Mouse (Mus musculus) spleen, adult 2 months (tissue): ENCODE results near the gene Rala. TPM values are rescaled to one million over a fixed set of nuclear protein-coding genes. Genes with fewer than 3 reads are reported as not detected.

Experiments used
- DNase-seq, 2 experiments: peaks; one replicate each; pipeline versions ENCODE4 v3.0.0 to v3.0.0-alpha.2; 2012 to 2021; ENCODE audit warnings: low spot score in 2 of 2, low read depth in 1 of 2
- H3K27ac ChIP-seq: fragments of 200-500 bp; 2 replicates; pipeline ENCODE4 v1.5.1; 2012; ENCODE audit warnings: low read length, inconsistent platforms; ENCODE audit not compliant: insufficient read depth
- H3K27me3 ChIP-seq: fragments of 200-500 bp; 2 replicates; pipeline ENCODE4 v1.6.1; 2012; ENCODE audit warnings: mild to moderate bottlenecking, moderate library complexity, low read length, inconsistent platforms; ENCODE audit not compliant: control insufficient read depth, insufficient read depth
- H3K36me3 ChIP-seq: fragments of 200-500 bp; 2 replicates; pipeline ENCODE4 v1.6.1; 2012; ENCODE audit warnings: mild to moderate bottlenecking, low read length, inconsistent platforms; ENCODE audit not compliant: control insufficient read depth, insufficient read depth
- H3K4me1 ChIP-seq: fragments of 200-500 bp; 2 replicates; pipeline ENCODE4 v1.6.1; 2011; ENCODE audit warnings: inconsistent platforms; ENCODE audit not compliant: control insufficient read depth, insufficient read depth, insufficient read length
- H3K4me3 ChIP-seq: fragments of 200-500 bp; 2 replicates; pipeline ENCODE4 v1.5.1; 2011; ENCODE audit warnings: mild to moderate bottlenecking, inconsistent platforms; ENCODE audit not compliant: insufficient read depth, insufficient read length; ENCODE audit errors: extremely low read depth
- CTCF ChIP-seq: fragments of 200-500 bp; IDR thresholded peaks from 2 replicates; pipeline ENCODE4 v1.5.1; 2011; ENCODE audit warnings: mild to moderate bottlenecking, inconsistent platforms; ENCODE audit not compliant: insufficient read depth, insufficient read length, insufficient replicate concordance; ENCODE audit errors: extremely low read depth
- POLR2A ChIP-seq: fragments of 200-500 bp; IDR thresholded peaks from 2 replicates; pipeline ENCODE4 v1.6.1; 2011; ENCODE audit warnings: low read depth, low read length, inconsistent platforms
- WGBS: fragments of 180-500 bp; shearing (Covaris S2); methylation state at CpG from one replicate; pipeline ENCODE4 v1.1.7; 2018; 5-methylcytosine and 5-hydroxymethylcytosine counted together
- polyA plus RNA-seq: library from polyadenylated mRNA; depleted of rRNA; stranded (reverse); fragments of >200 nt; gene quantifications from 2 replicates; pipeline ENCODE4 v1.2.3, GENCODE M21; 2012

Gene Rala
- polyA plus RNA-seq, 1 experiment: 7.0 TPM

GRCm38 (mm10) chr13:17855492-17856138 lies 88.4 kb downstream of the Rala start:
- Histone ChIP-seq H3K36me3 (no peaks in the 10 kb centered on the region), H3K4me1 (no peaks in the 10 kb centered on the region), H3K27ac (no peak overlapping the region), H3K27me3 (no peaks in the 10 kb centered on the region), H3K4me3 (no peak overlapping the region)
- WGBS: 20% methylated on average over 13 of the region's 13 CpGs
- DNase-seq: no peak
- TF ChIP-seq CTCF (no peak), POLR2A (no peak)

GRCm38 (mm10) chr13:17854755-17855154 lies 89.3 kb downstream of the Rala start:
- TF ChIP-seq POLR2A: no peak
- TF ChIP-seq CTCF: no peak
- 75% methylated on average over 6 of the region's 6 CpGs for WGBS

GRCm38 (mm10) chr13:17843336-17843735 lies 100.7 kb downstream of the Rala start:
- Histone ChIP-seq H3K36me3 (no peaks in the 10 kb centered on the region), H3K4me1 (no peaks in the 10 kb centered on the region), H3K27me3 (no peaks in the 10 kb centered on the region), H3K27ac (no peak overlapping the region), H3K4me3 (no peak overlapping the region)
- 82% methylated on average over 2 of the region's 2 CpGs for WGBS
- DNase-seq: no peak
- TF ChIP-seq CTCF (no peak), POLR2A (no peak)

More at GRCm38 (mm10) chr13:17854755-17855154, 89.3 kb downstream of the Rala start:
- Histone ChIP-seq H3K36me3 (no peaks in the 10 kb centered on the region), H3K4me3 (no peak overlapping the region), H3K27me3 (no peaks in the 10 kb centered on the region), H3K4me1 (no peaks in the 10 kb centered on the region), H3K27ac (no peak overlapping the region)
- DNase-seq: no peak

GRCm38 (mm10) chr13:17842756-17843155 lies 101.3 kb downstream of the Rala start:
- DNase-seq: no peak
- H3K4me1 ChIP-seq: no peaks in the 10 kb centered on the region
- H3K27ac ChIP-seq: no peak overlapping the region
- WGBS: 76% methylated on average over 4 of the region's 4 CpGs
- no peak for TF ChIP-seq POLR2A
- no peak for TF ChIP-seq CTCF
- no peaks in the 10 kb centered on the region for H3K27me3 ChIP-seq
- H3K4me3 ChIP-seq: no peak overlapping the region
- no peaks in the 10 kb centered on the region for H3K36me3 ChIP-seq

GRCm38 (mm10) chr13:17839137-17839536 lies 104.9 kb downstream of the Rala start:
- Histone ChIP-seq H3K27me3 (no peaks in the 10 kb centered on the region), H3K4me3 (no peak overlapping the region), H3K4me1 (no peaks in the 10 kb centered on the region), H3K36me3 (no peaks in the 10 kb centered on the region), H3K27ac (no peak overlapping the region)
- TF ChIP-seq POLR2A (no peak), CTCF (no peak)
- 91% methylated on average over 5 of the region's 5 CpGs for WGBS
- no peak for DNase-seq

GRCm38 (mm10) chr13:17838484-17838851 lies 105.6 kb downstream of the Rala start:
- no peak overlapping the region for H3K27ac ChIP-seq
- H3K36me3 ChIP-seq: no peaks in the 10 kb centered on the region
- WGBS: 38% methylated on average over 4 of the region's 4 CpGs
- H3K4me1 ChIP-seq: no peaks in the 10 kb centered on the region
- TF ChIP-seq POLR2A (no peak), CTCF (peak; percentile 31; the same call in 1 of the 2 replicates)
- H3K27me3 ChIP-seq: no peaks in the 10 kb centered on the region
- H3K4me3 ChIP-seq: no peak overlapping the region
- DNase-seq: peak; percentile 38 to 62
